Mouse (Mus musculus) cerebellum, postnatal 10 days (tissue): ENCODE data around the gene Stk39.
"Not testable (repeated sequence)": the region's sequence is repeated elsewhere in the genome, so short reads cannot be mapped to it uniquely, and the experiment has no call there.

ENCODE experiments used
- DNase-seq, 2 experiments: peaks; one replicate each; pipeline ENCODE4 v3.0.0; 2021; ENCODE audit warnings: mixed read lengths in 2 of 2

Gene Stk39

DNA sequence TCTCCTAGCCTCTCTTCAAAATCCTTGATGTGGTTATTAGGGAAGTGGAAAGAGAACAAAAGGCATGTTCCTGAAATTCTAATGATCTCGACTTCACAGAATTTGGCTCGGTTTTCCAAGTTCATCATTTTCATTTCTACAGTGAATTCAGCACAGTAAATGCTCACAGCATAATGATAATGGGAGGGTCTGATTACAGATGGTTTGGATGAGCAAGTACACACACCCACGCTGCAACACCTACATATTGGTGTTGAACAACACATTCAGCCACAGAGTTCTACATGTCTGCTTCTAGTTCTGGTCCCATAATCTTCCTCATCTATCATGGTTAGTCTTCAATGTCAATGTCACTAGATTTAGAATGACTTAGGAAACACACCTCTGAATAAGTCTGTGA is 190.5 kb downstream of the Stk39 start:
- no peak for DNase-seq

DNA sequence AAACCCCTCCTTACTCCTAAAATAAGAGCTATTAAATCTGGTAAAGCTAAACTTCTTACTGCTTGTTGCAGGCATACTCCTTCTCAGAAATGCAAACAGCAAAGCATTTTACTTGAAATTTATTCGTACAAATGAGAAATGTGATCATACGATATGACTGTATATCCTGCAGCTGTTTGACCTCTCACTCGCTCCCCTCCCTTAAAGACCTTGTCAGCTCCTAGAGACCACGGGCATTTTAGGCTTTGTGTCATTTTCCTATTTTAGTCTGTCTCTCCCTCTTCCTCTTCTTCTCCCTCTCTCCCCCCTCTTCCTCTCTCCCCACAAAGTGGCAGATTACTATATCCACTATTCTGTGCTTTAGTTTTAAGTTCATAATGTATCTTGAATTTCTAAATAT is 200.8 kb downstream of the Stk39 start:
- DNase-seq, result no peak

DNA sequence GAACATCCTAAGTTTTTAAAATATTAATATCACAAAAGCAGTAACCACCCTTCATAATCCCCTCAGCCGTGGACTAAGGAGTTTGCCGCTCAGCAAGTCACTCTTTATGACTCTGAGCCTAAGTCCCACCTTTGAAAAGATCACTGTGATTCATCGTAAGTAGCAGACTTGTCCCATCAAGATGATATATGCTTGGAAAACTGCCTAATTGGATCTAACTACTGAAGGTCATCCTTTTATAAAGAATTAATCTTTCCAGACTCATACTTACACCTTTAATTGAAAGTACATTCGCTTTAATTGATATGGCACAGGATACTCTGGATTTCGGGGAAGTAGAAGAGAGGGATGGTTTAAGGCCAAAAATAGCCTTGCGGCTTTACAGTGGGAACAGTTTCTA is 201.2 kb downstream of the Stk39 start:
- DNase-seq, result no peak

DNA sequence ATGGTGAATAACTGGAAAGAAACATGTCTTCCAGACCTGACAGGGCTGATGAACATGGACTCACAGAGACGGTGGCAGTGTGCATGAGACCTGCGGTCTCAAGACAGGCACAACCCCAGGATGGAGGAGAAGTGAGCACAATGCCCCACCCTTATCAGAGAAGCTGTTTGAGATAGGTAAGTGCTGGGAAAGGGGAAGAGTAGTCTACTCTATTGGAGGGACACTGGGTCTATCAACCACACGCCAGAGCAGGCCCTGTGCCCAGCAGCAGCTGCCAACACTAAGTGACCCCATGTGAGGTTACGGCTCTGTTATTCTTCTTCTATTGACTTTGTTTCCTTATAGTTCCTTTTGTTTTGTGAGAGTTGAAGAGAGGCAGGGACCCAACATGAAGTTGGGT is 202.4 kb downstream of the Stk39 start:
- DNase-seq, result no peak

DNA sequence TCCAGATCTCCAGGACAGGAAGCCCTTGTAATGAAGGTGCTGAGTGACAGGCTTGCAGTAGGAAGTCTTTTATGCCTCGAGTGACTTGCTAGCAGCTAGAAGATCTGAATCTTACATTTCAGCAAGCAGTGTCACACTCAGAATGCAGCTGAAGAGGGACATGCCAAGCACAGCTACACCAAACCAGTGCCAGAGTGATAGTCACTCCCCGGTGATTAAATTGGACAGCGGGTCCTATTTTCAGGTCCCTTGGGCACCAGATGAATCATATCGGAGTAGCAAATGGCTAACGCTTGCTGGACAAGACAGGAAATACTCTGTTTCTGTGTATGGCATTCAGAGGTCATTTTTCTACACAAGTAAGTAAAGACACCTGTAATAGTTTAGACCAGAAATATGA is 207.2 kb downstream of the Stk39 start:
- DNase-seq, result no peak

DNA sequence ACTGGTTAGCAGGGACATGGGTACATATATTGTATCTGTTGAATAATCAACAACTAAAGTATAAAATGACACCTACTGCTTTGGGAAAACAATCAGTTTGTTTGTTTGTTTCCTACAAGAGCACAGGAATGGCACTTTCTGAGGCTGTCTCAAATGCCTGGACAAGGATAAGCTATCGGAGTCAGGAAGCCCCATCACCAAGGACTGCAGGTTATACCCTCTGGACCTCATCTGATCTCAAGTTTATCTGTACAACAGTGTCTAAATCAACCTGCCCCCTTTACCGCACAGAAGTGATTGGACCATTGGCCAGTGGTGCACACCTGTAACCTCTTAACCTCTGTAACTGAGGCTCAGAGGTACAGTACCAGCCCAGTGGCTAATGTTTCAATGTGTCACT is 211.2 kb downstream of the Stk39 start:
- no peak for DNase-seq

DNA sequence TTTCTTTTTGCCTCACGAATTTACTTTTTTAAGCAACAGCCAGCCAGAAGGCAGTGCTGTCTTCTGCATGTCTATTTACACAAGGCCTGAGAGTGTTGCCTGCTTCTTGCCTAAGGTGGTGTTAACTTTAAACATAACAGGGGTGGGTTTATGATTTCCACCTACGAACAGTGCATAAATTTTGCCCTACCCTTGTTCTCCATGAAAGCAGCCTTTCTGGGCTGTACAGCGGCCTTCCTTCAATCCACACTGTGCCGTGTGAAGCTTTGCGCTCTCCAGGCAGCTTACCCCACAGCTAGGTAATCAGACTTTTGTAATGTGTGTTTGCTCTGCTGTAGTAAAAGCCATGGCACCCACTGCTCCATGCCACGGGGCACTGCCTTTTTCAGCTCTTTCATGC is 214.5 kb downstream of the Stk39 start:
- DNase-seq, result no peak

DNA sequence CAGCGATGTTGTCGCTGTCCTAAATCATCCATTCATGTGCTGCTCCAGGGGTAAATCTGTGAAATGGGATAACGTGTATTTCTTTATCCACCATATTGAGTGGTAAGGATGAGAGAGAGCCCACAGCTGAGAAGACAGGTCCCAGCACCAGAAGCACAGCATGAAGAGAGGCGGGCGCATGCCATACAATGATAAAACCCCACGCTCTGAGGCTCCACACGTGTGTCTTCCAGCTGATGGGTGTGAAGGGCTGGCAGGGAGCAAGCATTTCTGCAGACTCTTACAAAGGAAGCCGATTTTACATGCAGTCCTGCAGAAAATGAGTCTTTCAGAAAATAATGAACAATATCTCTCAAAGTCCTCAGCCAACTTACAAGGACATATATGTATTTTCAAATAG is 215.6 kb downstream of the Stk39 start:
- DNase-seq, result no peak

DNA sequence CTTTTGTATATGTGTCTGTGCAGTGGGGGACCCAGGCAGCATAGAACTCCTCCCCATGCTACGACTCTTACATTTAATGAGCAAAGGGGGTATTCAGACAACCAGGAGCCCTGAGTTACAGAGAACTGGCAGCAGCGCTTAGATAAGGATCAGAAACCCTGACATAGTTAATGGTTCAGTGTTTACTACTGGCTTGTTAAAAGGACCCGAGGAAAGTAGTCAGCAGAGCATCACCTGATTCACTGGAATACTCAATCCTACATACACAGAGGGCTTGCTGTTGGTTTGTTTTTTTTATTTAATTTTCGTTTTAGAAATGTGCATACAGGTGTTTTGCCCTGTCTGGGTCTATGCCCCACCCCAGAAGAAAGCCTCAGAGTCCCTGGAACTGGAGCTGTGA is 217.3 kb downstream of the Stk39 start:
- DNase-seq, result no peak

DNA sequence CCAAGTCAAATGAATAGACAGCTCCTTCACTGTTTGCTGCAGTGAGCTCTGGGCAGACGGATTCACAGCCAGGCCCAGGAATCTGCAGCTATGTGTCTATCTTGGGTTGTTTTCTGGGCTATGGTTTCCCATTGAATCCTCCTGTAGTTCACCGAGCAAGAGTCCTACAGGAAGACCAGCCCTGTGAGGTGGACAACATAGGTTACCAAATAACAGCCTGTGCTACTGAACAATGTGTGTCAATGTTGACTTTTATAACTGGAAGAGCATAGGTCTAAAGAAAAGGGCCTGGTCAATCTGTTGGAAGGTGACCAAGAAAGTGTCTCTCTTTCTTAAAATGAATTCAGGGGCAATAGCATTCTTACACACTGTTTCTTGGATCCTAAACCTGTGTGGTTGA is 218.8 kb downstream of the Stk39 start:
- no peak for DNase-seq

DNA sequence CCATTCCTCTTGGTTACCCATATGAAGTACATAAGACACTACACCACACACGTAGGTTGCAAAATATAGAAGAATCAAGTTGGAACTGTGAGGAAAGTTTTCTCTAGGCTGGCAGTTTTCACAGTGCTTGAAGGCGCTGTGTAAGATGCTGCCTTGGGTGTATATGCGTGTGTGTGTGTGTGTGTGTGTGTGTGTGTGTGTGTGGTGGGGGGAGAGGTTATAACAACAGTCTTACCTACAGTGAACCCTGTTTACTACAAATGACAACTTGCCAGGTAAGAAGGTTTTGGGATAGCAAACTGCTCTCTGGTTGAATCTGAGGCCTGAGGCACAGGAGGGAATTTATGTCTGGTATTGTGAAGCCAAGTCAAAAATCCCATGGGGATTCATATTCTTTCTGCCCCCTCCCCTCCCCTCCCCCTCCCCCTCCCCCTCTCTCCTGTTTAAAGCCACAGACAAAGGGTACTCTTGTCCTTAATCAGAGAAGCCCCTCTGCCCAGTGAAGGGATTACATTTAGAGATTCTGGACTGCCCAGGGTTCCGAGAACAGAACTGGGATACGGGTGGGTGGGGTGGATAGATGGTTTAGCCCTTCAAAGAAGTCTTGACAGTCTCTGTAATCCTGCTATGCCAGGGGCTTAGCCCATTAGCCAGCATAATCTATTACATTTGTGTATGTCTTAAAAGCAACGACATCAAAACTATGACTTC is 219.9 kb downstream of the Stk39 start:
- no peak for DNase-seq

DNA sequence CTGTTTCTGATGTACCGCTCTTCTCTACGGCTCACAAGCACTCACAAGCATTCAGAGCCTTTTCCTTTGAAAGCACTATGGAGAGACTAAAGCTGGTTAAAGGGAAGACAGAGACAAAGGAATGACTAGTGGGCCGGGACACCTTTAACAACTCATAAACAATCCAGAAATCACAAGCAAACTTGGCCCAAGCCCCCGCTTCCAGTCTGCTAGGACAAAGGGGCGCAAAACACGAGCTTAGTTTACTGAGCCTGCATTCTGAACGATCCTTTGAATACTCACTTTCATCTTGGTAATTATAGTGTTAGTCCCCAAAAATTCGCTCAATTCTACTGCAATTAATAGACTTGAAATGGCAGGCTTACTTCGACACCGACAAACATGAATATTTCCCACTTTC is 221.2 kb downstream of the Stk39 start:
- no peak for DNase-seq

DNA sequence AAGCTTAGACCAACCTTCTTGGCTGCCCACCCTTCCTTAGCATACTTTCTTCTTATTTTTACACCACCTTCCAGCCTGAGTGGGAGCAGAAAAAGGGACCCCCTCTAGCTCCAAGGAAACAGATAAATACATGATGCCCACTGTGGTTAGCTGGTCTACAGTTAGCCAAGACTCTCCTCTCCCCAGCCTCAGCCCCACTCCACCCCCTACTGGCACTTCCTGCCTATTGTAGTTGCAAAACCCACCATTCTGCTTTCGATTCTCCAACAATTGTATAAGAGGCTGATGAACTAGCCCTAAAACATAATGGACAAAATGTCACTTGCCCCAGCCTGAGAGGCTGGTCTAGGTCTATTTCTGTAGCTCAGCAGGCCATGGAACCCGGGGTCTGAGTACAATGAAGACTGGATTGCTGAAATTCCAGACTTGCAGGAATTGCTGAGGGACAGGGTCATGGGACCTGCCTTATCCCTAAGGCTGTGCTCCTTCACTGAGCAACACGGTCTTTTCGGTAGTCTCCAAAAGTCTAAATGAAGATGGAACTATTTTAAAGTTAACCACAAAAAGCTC is 222.1 kb downstream of the Stk39 start:
- DNase-seq, result no peak

DNA sequence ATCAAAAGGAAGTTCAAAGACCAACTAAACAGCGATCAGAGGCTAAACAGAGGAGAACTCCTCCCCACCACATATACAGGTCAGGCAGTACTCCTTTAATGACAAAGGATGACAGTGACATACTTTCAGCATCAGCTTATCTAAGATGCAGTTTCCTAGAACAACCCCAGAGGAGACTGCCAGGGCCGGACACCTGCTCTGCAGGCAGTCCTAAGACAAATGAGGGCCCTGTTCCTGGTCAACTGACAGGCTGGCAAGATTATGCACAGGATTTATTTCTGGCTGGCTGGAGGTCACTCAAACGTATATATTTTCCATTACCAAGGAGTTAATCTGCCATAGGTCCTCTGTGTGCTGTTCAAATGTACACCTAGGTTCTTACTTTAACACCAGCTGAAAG is 225.8 kb downstream of the Stk39 start:
- DNase-seq, result no peak

DNA sequence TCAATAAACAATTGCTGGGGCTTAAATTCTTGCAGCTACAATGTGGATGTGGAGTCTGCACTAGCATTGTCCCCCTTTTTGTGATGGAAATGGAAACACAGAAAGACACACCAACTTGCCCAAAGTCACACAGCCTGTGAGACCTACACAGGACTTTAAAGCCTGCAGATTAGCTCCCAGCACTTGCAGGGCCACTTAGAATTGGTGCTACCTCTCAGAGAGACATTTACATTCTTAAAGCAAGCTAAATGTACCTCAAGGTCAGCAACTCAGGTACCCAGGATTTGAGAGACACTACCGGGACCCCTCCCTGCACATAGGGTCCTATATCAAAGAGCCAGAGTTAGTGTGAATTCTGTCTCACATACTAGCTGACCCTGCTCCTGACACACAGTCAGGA is 227.5 kb downstream of the Stk39 start:
- no peak for DNase-seq

DNA sequence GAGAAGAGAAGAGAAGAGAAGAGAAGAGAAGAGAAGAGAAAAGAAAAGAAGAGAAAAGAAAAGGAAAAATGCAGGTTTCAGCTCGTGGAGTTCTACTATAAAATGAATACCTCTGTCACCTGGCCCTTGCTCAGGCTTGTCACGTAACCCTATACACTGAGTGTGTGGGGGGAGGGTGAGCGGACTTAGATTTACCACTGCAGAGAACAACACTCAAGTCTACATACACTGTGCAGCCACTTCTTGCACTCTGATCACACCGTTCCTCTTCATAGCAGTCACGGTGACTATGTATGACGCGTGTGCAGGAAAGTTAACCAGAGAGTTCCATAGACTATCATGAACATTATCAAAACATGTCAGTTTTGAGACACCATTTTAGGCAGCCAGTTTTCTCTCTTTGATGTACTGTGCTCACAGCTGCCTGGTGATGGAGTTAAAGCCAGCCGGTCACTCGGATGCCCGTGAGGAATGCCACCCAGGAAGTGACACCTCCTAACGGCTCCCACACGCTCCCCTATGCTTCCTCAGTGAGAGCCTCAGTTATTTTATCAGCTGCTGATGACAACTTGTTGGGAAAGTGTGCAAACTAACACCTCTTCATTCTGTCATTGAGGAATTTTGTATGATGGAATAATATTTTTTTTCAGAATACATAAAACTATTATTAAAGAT is 228.1 kb downstream of the Stk39 start:
- DNase-seq, result no peak

DNA sequence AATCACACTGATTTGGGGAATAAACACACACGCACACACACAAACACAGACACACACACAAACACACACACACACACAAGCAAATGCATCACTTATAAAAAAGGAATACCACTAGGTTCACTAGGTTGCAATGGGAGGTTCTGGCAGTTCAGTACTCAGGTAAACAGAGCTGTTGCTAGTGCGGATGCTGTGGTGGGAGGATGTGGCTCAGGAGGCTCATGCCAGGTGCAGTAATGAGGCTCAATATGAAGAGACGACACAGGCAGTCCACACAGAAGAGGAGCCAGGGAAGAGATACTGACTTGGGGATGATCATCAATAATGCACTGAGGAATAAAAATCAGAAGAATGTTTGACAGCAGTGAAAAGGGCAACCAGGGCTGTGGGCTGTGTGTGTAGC is 228.8 kb downstream of the Stk39 start:
- DNase-seq, result no peak

DNA sequence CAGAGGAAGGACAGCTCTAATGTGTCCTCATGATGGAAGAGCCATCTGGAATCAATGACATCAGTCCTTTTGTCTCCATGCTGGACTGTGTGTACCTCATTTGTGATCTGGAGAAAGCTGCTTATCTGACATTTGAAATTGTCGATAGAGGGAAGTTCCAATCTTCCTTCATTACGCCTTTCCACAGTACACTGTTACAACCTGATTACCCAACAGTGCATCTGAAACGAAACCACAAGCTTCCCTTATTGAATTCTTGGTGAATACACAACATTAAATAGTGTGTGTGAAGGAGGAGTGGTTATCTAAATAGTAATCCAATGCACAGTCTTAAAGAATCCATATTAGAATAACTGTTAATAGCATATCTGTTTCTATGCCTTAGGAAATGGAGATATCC is 230.0 kb downstream of the Stk39 start:
- DNase-seq, result no peak

DNA sequence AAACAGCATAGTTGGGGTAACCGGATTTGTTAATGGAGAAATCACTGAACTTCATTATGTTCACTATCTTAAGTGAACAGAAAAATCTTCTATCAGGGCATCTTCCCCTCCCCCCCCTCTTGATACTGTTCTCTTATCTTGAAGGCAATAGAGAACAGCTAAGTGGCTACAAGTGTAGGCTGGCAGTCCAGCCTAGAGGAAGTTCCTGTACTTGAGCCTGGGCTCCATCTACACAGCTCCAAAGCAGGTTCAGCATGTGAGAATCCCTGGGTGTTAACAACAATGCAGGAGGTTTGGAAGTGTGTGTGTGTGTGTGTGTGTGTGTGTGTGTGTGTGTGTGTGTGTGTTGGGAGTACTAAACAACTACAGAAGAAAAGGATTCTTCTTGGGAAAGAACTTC is 230.4 kb downstream of the Stk39 start:
- no peak for DNase-seq

DNA sequence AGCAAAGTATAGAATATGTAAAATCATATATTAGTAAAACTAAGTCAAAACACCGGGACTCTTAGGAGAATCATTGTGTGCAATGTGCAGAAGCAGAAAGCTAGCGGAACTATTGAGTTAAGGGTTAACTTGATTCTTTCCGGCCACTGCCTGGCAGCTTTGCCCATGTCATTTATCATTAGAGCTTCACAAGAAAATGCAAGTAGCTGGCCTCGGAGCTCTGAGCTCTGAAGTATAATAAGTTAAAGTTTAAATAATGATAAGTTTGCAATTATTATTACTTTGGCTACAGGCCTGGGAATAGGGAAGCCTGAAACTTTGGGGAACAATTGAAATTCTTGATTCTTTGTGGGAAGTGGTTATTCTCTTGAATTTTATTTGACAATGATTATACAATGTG is 232.7 kb downstream of the Stk39 start:
- DNase-seq, result not testable (repeated sequence)

DNA sequence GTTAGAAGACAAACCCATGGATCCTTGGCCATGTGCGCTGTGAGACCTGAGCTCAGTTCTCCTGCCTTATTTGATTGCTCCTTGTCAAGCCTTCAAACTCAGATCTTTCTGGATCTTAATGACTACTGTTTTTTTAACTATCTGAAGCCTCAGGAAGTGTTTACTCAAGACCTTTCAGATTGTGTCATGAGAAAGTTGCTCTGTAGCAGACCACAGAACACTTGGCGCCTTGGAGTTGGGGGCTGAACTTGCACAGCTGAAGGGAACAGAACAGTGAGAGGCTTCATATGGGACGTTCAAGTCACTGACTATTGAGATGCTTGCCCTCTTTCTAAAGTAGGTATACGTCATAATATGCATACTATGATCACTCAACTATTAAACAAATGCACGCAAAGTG is 239.1 kb downstream of the Stk39 start:
- no peak for DNase-seq

DNA sequence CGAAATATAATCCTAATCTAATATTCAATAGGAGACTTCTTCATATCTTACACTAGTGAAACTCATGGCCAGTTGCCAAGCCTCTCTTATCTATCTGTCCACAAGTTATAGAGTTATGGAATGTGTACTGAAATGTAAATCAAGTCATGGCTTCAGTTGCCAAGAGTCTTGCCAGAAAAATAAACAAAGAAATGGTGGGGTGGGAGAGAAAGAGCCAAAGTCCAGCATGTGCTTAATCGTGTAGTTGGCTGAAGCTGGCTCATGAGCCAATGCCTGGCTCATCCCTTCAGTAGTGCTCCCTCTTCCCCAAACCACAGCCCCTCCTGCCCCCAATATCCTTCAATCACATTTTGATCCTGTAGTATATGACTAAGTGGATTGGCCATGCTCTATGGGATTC is 242.2 kb downstream of the Stk39 start:
- DNase-seq, result no peak

DNA sequence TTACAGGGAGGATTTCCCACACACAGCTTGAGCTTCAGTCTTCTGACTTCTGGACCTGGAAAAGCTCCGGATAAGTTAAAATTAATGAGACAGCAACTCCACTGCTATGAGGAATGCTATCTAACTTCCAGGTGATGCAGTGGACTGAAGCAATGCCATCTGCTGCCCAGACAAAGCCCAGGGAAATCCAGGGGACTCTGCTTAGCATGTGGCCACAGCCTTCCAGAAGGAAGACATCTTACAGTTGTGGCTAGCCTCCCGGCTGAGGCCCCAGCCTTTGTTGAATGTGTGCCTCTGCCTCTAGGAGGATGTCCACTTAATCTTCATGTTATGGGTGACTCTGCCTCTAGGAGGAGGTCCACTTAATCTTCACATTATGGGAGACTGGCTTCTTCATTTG is 243.0 kb downstream of the Stk39 start:
- no peak for DNase-seq

DNA sequence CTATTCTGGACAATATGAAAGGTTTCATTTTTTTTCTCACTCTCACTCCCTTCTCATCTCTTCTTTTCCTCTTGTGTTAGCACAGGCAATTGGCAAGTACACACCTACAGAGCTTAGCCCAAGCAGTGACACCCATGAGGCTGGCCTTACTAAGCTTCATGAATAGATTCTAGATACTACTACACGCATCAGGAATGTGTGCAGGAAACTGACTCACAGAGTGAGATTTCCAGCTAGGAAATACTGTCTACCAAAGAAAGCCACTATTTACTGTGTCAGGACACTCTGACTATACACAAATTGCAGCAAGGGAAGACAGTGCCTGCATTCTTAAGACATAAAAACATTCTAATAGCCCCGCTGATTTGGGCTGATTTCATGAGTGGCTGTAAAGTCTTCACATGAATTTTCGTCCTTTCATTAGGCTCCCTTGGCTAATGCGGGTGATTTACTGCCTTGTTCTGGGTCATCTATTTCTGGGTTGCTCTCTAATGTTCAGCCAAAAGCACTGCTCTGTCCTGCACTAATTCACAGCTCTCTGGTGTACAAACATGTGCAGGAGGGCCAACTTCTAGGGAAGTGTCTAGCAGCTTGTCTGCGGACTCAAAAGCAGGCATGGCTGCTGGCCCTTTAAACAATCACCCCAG is 249.7 kb downstream of the Stk39 start:
- DNase-seq, result no peak
